Comparison of ENCODE assay signal across 10 mouse cellular contexts in the genomic region with DNA sequence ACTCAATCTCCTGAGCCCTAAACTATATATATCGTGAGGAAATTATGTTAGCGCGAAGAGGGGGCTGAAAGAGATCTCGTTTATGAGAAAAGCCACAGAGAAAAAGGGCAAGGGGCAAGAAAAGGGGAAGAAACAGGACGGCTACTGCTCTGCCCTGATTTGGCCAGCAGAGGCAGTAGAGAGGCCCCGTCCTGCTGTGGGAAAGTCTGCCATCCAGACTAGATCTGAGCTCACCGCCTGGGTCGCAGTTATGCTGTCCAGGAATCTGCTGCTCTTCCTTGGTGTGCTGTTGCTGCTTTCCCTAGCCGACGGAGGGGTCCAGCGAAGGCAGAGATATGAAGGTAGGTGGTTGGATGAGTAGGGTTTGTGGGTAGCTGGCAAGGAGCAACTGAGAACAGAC. TPM values are rescaled to one million over a fixed set of nuclear protein-coding genes. Genes with fewer than 3 reads are reported as not detected.
DNase-seq lines count a peak whose midpoint lies in the region; ATAC-seq and TF ChIP-seq lines count a peak whose summit lies in the region.
"Had no signal": no experiment of that assay in that cellular context is flagged by ENCODE, and none has a peak within 500 bp of the region (broad histone marks: within the 10 kb centered on the region; RNA-seq: fewer than 3 reads in every experiment).

A gene (plus strand): TSS at position 189 of the 400 bp plus-strand sequence.

- no peaks in the 10 kb centered on the region for H3K27me3 ChIP-seq in hindbrain, embryonic 11.5 days (ENCODE audit: control insufficient read depth, insufficient read depth, low read length)
- H3K27me3 ChIP-seq in hindbrain, embryonic 12.5 days, result no peaks in the 10 kb centered on the region
- H3K27me3 ChIP-seq in CH12.LX (replicated peaks), result peaks cover 81% of the 10 kb centered on the region
- H3K27me3 ChIP-seq in embryonic facial prominence, embryonic 10.5 days (replicated peaks; ENCODE audit: low read depth, poor library complexity, severe bottlenecking), result no peaks in the 10 kb centered on the region
- peaks cover 5% of the 10 kb centered on the region; the same call in 1 of the 2 replicates for H3K27me3 ChIP-seq in limb, embryonic 12.5 days
- H3K27me3 ChIP-seq: embryonic facial prominence, embryonic 12.5 days had no signal

- no peak for TF ChIP-seq EP300 in CH12.LX (IDR thresholded peaks at IDR 0.05; ENCODE audit: low read length)

- no peak for TF ChIP-seq POLR2A in CH12.LX (IDR thresholded peaks at IDR 0.05; ENCODE audit: low read depth, low read length)

- H3K4me1 ChIP-seq in hindbrain, embryonic 11.5 days (replicated peaks; ENCODE audit: control insufficient read depth, insufficient read depth, low read length), result no peaks in the 10 kb centered on the region
- no peaks in the 10 kb centered on the region for H3K4me1 ChIP-seq in hindbrain, embryonic 12.5 days
- peaks cover 0 to 3% of the 10 kb centered on the region in 2 experiments; a peak in 2 of 4 replicates for H3K4me1 ChIP-seq in CH12.LX (ENCODE audit: control insufficient read depth in 1 of 2, insufficient read depth in 2 of 2)
- no peaks in the 10 kb centered on the region for H3K4me1 ChIP-seq in embryonic facial prominence, embryonic 10.5 days
- no peaks in the 10 kb centered on the region for H3K4me1 ChIP-seq in limb, embryonic 12.5 days (replicated peaks)
- H3K4me1 ChIP-seq: embryonic facial prominence, embryonic 12.5 days had no signal

- in situ Hi-C loops in CH12.LX (cut with MboI; ENCODE audit: low pct_ligation_motif_present, low pct_unique_long_range_greater_than_20kb, low sequenced_read_pairs), result loop anchor here (10.0 kb wide), 1 partner anchor 51 kb away; no protein-coding TSS in a partner anchor

- H3K9ac ChIP-seq in hindbrain, embryonic 11.5 days (ENCODE audit: low read depth, low read length), result no peak within 1 kb of the TSS
- no peak within 1 kb of the TSS for H3K9ac ChIP-seq in hindbrain, embryonic 12.5 days
- H3K9ac ChIP-seq in CH12.LX (ENCODE audit: insufficient read depth, low read depth), result no peak within 1 kb of the TSS
- no peak within 1 kb of the TSS for H3K9ac ChIP-seq in limb, embryonic 12.5 days (replicated peaks)
- H3K9ac ChIP-seq: embryonic facial prominence, embryonic 12.5 days had no signal

- no peak within 1 kb of the TSS for H3K4me2 ChIP-seq in hindbrain, embryonic 11.5 days (replicated peaks; ENCODE audit: low read depth, low read length)
- H3K4me2 ChIP-seq in hindbrain, embryonic 12.5 days (replicated peaks), result no peak within 1 kb of the TSS
- no peak within 1 kb of the TSS for H3K4me2 ChIP-seq in CH12.LX (ENCODE audit: insufficient read depth, low read depth, poor library complexity, severe bottlenecking)
- no peak within 1 kb of the TSS for H3K4me2 ChIP-seq in limb, embryonic 12.5 days
- H3K4me2 ChIP-seq: embryonic facial prominence, embryonic 12.5 days had no signal

- H3K27ac ChIP-seq in hindbrain, embryonic 11.5 days (ENCODE audit: low read depth, low read length), result no peak within 1 kb of the TSS
- no peak within 1 kb of the TSS for H3K27ac ChIP-seq in hindbrain, embryonic 12.5 days
- H3K27ac ChIP-seq in CH12.LX (ENCODE audit: insufficient read depth, low read depth), result no peak within 1 kb of the TSS
- no peak within 1 kb of the TSS for H3K27ac ChIP-seq in embryonic facial prominence, embryonic 10.5 days (replicated peaks)
- no peak within 1 kb of the TSS for H3K27ac ChIP-seq in limb, embryonic 12.5 days
- H3K27ac ChIP-seq: embryonic facial prominence, embryonic 12.5 days had no signal

- H3K4me3 ChIP-seq in hindbrain, embryonic 11.5 days (ENCODE audit: low read depth, low read length), result no peak within 1 kb of the TSS
- H3K4me3 ChIP-seq in hindbrain, embryonic 12.5 days, result no peak within 1 kb of the TSS
- no peak within 1 kb of the TSS for H3K4me3 ChIP-seq in CH12.LX (replicated peaks in 1 of 3; ENCODE audit: low read depth in 2 of 3, low read length in 2 of 3, poor library complexity in 1 of 3)
- no peak within 1 kb of the TSS for H3K4me3 ChIP-seq in embryonic facial prominence, embryonic 10.5 days
- H3K4me3 ChIP-seq in limb, embryonic 12.5 days (replicated peaks), result no peak within 1 kb of the TSS
- H3K4me3 ChIP-seq: embryonic facial prominence, embryonic 12.5 days had no signal

- no peak for ATAC-seq in hindbrain, embryonic 11.5 days (ENCODE audit: low FRiP score)
- ATAC-seq in hindbrain, embryonic 12.5 days (ENCODE audit: low FRiP score), result no peak
- ATAC-seq in limb, embryonic 12.5 days (ENCODE audit: insufficient number of reproducible peaks, insufficient read depth, low FRiP score, low TSS enrichment, low read depth), result peak; percentile 37; the same call in 1 of the 2 replicates
- ATAC-seq in activated CD4-positive, CD25-positive, alpha-beta regulatory T cell, adult 4 months, result no peak

- peak; percentile 81 for DNase-seq in hindbrain, embryonic 11.5 days (ENCODE audit: low spot score)
- peak; percentile 34 for DNase-seq in CH12.LX (ENCODE audit: extremely low read depth)
- DNase-seq in adrenal gland, adult 2 months, result peak; percentile 38
- peak; percentile 72 for DNase-seq in embryonic facial prominence, embryonic 10.5 days (ENCODE audit: low spot score)
- peak; percentile 48 for DNase-seq in ovary, postnatal 14 days (ENCODE audit: low spot score)

- peak; percentile 8 for TF ChIP-seq RAD21 in CH12.LX (IDR thresholded peaks at IDR 0.05; ENCODE audit: low read depth, low read length)

- TF ChIP-seq CTCF in CH12.LX (conservative IDR thresholded peaks at IDR 0.05 in 1 of 2, IDR thresholded peaks at IDR 0.05 in 1 of 2; ENCODE audit: low read depth in 2 of 2, low read length in 2 of 2), result peak; percentile 74 to 76

- H3K36me3 ChIP-seq in hindbrain, embryonic 11.5 days (ENCODE audit: control insufficient read depth, insufficient read depth, low read length), result no peaks in the 10 kb centered on the region
- H3K36me3 ChIP-seq in hindbrain, embryonic 12.5 days, result no peaks in the 10 kb centered on the region
- H3K36me3 ChIP-seq in CH12.LX (replicated peaks in 1 of 2; ENCODE audit: control insufficient read depth in 1 of 2, insufficient read depth in 1 of 2, low read length in 1 of 2), result no peaks in the 10 kb centered on the region
- H3K36me3 ChIP-seq in embryonic facial prominence, embryonic 10.5 days (replicated peaks), result no peaks in the 10 kb centered on the region
- no peaks in the 10 kb centered on the region for H3K36me3 ChIP-seq in limb, embryonic 12.5 days
- H3K36me3 ChIP-seq: embryonic facial prominence, embryonic 12.5 days had no signal

- no peaks in the 10 kb centered on the region for H3K79me2 ChIP-seq in CH12.LX (replicated peaks; ENCODE audit: control insufficient read depth, extremely low read depth, insufficient read depth, poor library complexity, severe bottlenecking)

- no peaks in the 10 kb centered on the region for H3K9me3 ChIP-seq in hindbrain, embryonic 11.5 days (ENCODE audit: control insufficient read depth, low read length)
- H3K9me3 ChIP-seq in hindbrain, embryonic 12.5 days (replicated peaks), result no peaks in the 10 kb centered on the region
- no peaks in the 10 kb centered on the region for H3K9me3 ChIP-seq in CH12.LX (replicated peaks; ENCODE audit: low read length)
- no peaks in the 10 kb centered on the region for H3K9me3 ChIP-seq in embryonic facial prominence, embryonic 10.5 days
- no peaks in the 10 kb centered on the region for H3K9me3 ChIP-seq in limb, embryonic 12.5 days
- H3K9me3 ChIP-seq: embryonic facial prominence, embryonic 12.5 days had no signal

- dilution Hi-C loops in CH12.LX (cut with MboI; ENCODE audit: extremely low pct_ligation_motif_present, extremely low pct_unique_long_range_greater_than_20kb, low sequenced_read_pairs), result no loop called here

- 21% methylated on average over 11 of the region's 11 CpGs for WGBS in hindbrain, embryonic 11.5 days
- 18% methylated on average over 11 of the region's 11 CpGs for WGBS in hindbrain, embryonic 12.5 days
- 16% methylated on average over 11 of the region's 11 CpGs for WGBS in embryonic facial prominence, embryonic 10.5 days
- 18% methylated on average over 11 of the region's 11 CpGs for WGBS in limb, embryonic 12.5 days

TF ChIP-seq in CH12.LX, 34 proteins besides CTCF, POLR2A, EP300 and RAD21 (continues in another document):
- TF ChIP-seq KAT2A (IDR thresholded peaks at IDR 0.05; ENCODE audit: insufficient replicate concordance, low read length), result no peak
- no peak for TF ChIP-seq BHLHE40 (IDR thresholded peaks at IDR 0.05; ENCODE audit: low read depth, low read length)
- no peak for TF ChIP-seq ELF1 (IDR thresholded peaks at IDR 0.05; ENCODE audit: low read depth, low read length)
- no peak for TF ChIP-seq MEF2A (IDR thresholded peaks at IDR 0.05; ENCODE audit: borderline replicate concordance, low read depth, low read length)
- TF ChIP-seq ZC3H11A (IDR thresholded peaks at IDR 0.05; ENCODE audit: low read depth, low read length), result no peak
- TF ChIP-seq CHD1 (IDR thresholded peaks at IDR 0.05; ENCODE audit: low read depth, low read length), result no peak
- no peak for TF ChIP-seq TCF12 (IDR thresholded peaks at IDR 0.05; ENCODE audit: low read depth, low read length)
- TF ChIP-seq E2F4 (IDR thresholded peaks at IDR 0.05; ENCODE audit: insufficient replicate concordance, low read depth, low read length), result no peak
- TF ChIP-seq SMC3 (IDR thresholded peaks at IDR 0.05; ENCODE audit: low read depth, low read length), result no peak
- no peak for TF ChIP-seq MAFK (IDR thresholded peaks at IDR 0.05; ENCODE audit: insufficient replicate concordance, low read length)
- no peak for TF ChIP-seq HCFC1 (IDR thresholded peaks at IDR 0.05; ENCODE audit: low read depth, low read length)
- TF ChIP-seq JUND (conservative IDR thresholded peaks at IDR 0.05; ENCODE audit: low read depth, low read length), result no peak
- no peak for TF ChIP-seq JUN (IDR thresholded peaks at IDR 0.05; ENCODE audit: insufficient read depth, low read depth, low read length)
- TF ChIP-seq SIN3A (IDR thresholded peaks at IDR 0.05; ENCODE audit: low read length), result no peak
- no peak for TF ChIP-seq POLR2AphosphoS2 (IDR thresholded peaks at IDR 0.05; ENCODE audit: low read depth, low read length)
- TF ChIP-seq MYC (IDR thresholded peaks at IDR 0.05; ENCODE audit: low read depth, low read length), result no peak
- no peak for TF ChIP-seq ZKSCAN1 (IDR thresholded peaks at IDR 0.05; ENCODE audit: borderline replicate concordance, low read depth, low read length)

RNA-seq across cellular contexts. Expression of the gene that starts here (rescaled TPM):
- polyA plus RNA-seq in hindbrain, embryonic 11.5 days (2014; fragmentation: Nextera tagmentation; extraction: Ambion mirVana), result not detected in 2 replicates
- polyA plus RNA-seq in hindbrain, embryonic 12.5 days (2016; fragmentation: Nextera tagmentation; extraction: Ambion mirVana), result not detected in 2 replicates
- not detected in 2 replicates for total RNA-seq in CH12.LX (2012; rRNA removed)
- not detected in 2 replicates for total RNA-seq in CH12.LX (2014; rRNA removed)
- not detected in 2 replicates for polyA plus RNA-seq in CH12.LX (2012; ENCODE audit: insufficient read length, low read depth)
- total RNA-seq in adrenal gland, adult 2 months (2021), result not detected
- not detected in 2 replicates for polyA plus RNA-seq in adrenal gland, adult 2 months (2012; rRNA removed)
- polyA plus RNA-seq in embryonic facial prominence, embryonic 10.5 days (2016; fragmentation: Nextera tagmentation; extraction: Ambion mirVana), result not detected in 2 replicates
- polyA plus RNA-seq in limb, embryonic 12.5 days (2016; fragmentation: Nextera tagmentation; extraction: Ambion mirVana), result not detected in 2 replicates
- polyA plus RNA-seq in activated CD4-positive, CD25-positive, alpha-beta regulatory T cell, adult 4 months (2017; shearing (Covaris generic)), result not detected
- total RNA-seq: left cerebral cortex, postnatal 25 days had no signal
- polyA plus RNA-seq: embryonic facial prominence, embryonic 12.5 days had no signal

Comparison
In these comparisons a context has a peak if more than half of its experiments do, and no peak if none do; other contexts are left out.
1. Peak in DNase-seq in hindbrain, embryonic 11.5 days; RNA of the gene not detected or under 1 TPM.
2. Peak in DNase-seq in CH12.LX; RNA of the gene not detected or under 1 TPM.
3. Peak in DNase-seq in adrenal gland, adult 2 months; RNA of the gene not detected or under 1 TPM.
4. Peak in DNase-seq in embryonic facial prominence, embryonic 10.5 days; RNA of the gene not detected or under 1 TPM.
5. Peak in ATAC-seq in limb, embryonic 12.5 days; RNA of the gene not detected or under 1 TPM.